Mouse (Mus musculus) thymus, adult 2 months (tissue): ENCODE measurements at regions not wholly inside any gene's neighbourhood (a gene's known extent, or its start where the extent isn't known, plus 50 kb on each side); places are given as distances from the start of the nearest gene placed in this dataset.

Experiments used
- CTCF ChIP-seq: fragments of 200-500 bp; IDR thresholded peaks from 2 replicates; pipeline ENCODE4 v1.5.1; 2012; ENCODE audit warnings: mild to moderate bottlenecking, control low read depth, low read length, moderate library complexity, borderline replicate concordance; ENCODE audit not compliant: control insufficient read depth, poor library complexity, insufficient read depth; ENCODE audit errors: extremely low read depth
- POLR2A ChIP-seq: fragments of 200-500 bp; IDR thresholded peaks from 2 replicates; pipeline ENCODE4 v1.6.1; 2012; ENCODE audit warnings: mild to moderate bottlenecking, low read length, control low read depth, moderate library complexity; ENCODE audit not compliant: control insufficient read depth, poor library complexity, insufficient read depth; ENCODE audit errors: extremely low read depth

- TF ChIP-seq POLR2A (no peak), CTCF (no peak)
Observed at GRCm38 (mm10) chrX:166951011-166951410, 258.1 kb downstream of the Tmsb4x start.
